Mouse (Mus musculus) heart, embryonic 12.5 days (tissue): ENCODE measurements around the gene Dhdds. TPM values are rescaled to one million over a fixed set of nuclear protein-coding genes. Genes with fewer than 3 reads are reported as not detected.
"Not testable (repeated sequence)": the region's sequence is repeated elsewhere in the genome, so short reads cannot be mapped to it uniquely, and the experiment has no call there.

ENCODE experiments used
- ATAC-seq: fragments of 200-750 bp; cut with Nextera tagmentation; 2 replicates; pipeline ENCODE4 v1.8.0; 2017; ENCODE audit warnings: moderate TSS enrichment, moderate library complexity; ENCODE audit not compliant: insufficient number of reproducible peaks, low FRiP score
- H3K27ac ChIP-seq: fragments of 300-500 bp; sonication (generic); 2 replicates; pipeline ENCODE4 v1.5.1; 2016; ENCODE audit warnings: mild to moderate bottlenecking, moderate library complexity; ENCODE audit not compliant: poor library complexity, severe bottlenecking
- H3K27me3 ChIP-seq: fragments of 300-500 bp; sonication (generic); replicated peaks from 2 replicates; pipeline ENCODE4 v1.6.1; 2016; ENCODE audit warnings: mild to moderate bottlenecking, moderate library complexity
- H3K36me3 ChIP-seq: fragments of 300-500 bp; sonication (generic); 2 replicates; pipeline ENCODE4 v1.6.1; 2016; ENCODE audit warnings: mild to moderate bottlenecking, moderate library complexity
- H3K4me1 ChIP-seq: fragments of 300-500 bp; sonication (generic); replicated peaks from 2 replicates; pipeline ENCODE4 v1.6.1; 2016; ENCODE audit warnings: mild to moderate bottlenecking
- H3K4me2 ChIP-seq: fragments of 300-500 bp; sonication (generic); 2 replicates; pipeline ENCODE4 v1.6.1; 2016; ENCODE audit warnings: mild to moderate bottlenecking, moderate library complexity
- H3K4me3 ChIP-seq: fragments of 300-500 bp; sonication (generic); 2 replicates; pipeline ENCODE4 v1.5.1; 2016; ENCODE audit warnings: mild to moderate bottlenecking
- H3K9ac ChIP-seq: fragments of 300-500 bp; sonication (generic); 2 replicates; pipeline ENCODE4 v1.6.1; 2016; ENCODE audit warnings: mild to moderate bottlenecking, moderate library complexity
- H3K9me3 ChIP-seq: fragments of 300-500 bp; sonication (generic); replicated peaks from 2 replicates; pipeline ENCODE4 v1.6.1; 2016; ENCODE audit warnings: mild to moderate bottlenecking, moderate library complexity
- WGBS: fragments of 180-500 bp; shearing (Covaris S2); methylation state at CpG from one replicate; pipeline ENCODE4 v1.1.7; 2016; 5-methylcytosine and 5-hydroxymethylcytosine counted together
- polyA plus RNA-seq: library from polyadenylated mRNA; unstranded; fragments of >200 nt; fragmentation: Nextera tagmentation; extraction: Ambion mirVana; gene quantifications from 2 replicates; pipeline ENCODE4 v1.2.1, GENCODE M21; 2016

Dhdds gene
- polyA plus RNA-seq, 1 experiment from 2014 or later = 30.5 TPM

DNA sequence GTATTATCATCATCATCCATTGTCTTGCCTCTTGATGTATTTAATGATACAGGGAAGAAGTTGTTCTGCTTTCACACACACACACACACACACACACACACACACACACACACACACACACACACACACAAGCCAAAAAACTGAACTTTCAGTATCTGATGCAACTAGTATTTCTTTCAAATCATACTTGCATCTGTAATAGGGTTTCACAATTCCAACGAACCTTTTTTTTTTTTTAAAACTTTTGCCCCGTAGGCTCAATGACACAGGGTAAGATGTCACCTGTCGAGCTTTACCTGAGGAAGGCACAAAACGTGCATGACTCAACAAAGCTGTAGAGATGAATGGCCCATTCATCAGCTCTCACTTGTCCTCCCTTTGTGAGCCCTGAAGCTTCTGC is 1.5 kb upstream of the Dhdds start:
- H3K27me3 ChIP-seq = no peaks in the 10 kb centered on the region
- H3K36me3 ChIP-seq = peaks cover 3% of the 10 kb centered on the region; the same call in 1 of the 2 replicates
- H3K27ac ChIP-seq = no peak overlapping the region
- WGBS = 65% methylated on average over 4 of the region's 4 CpGs
- no peaks in the 10 kb centered on the region for H3K9me3 ChIP-seq
- no peak overlapping the region for H3K4me2 ChIP-seq
- no peak overlapping the region for H3K4me3 ChIP-seq
- H3K9ac ChIP-seq = no peak overlapping the region
- no peak for ATAC-seq
- H3K4me1 ChIP-seq = peaks cover 23% of the 10 kb centered on the region

DNA sequence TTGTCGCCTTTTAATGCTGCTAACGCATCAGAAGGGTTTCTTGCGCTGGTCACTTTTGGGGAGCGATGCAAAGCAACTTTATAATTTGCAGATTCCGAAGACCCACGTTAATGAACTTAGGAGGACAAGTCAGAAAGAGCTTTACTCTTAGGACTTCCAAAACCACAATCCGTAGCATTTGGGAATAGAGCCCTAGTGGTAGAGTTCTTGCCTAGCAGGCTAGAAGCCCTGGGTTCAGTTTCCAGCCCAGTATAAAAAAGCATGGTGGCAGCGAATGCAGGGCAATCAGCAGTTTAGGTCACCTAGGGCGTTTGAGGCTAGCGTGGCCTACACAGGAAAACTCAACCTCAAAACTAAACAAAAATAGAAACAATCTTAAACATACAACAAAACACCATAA is 992 bp upstream of the Dhdds start:
- WGBS = 49% methylated on average over 10 of the region's 10 CpGs
- Histone ChIP-seq H3K27me3 (no peaks in the 10 kb centered on the region), H3K4me1 (peaks cover 23% of the 10 kb centered on the region), H3K4me2 (no peak overlapping the region), H3K9ac (no peak overlapping the region), H3K9me3 (no peaks in the 10 kb centered on the region), H3K27ac (no peak overlapping the region), H3K36me3 (peaks cover 8% of the 10 kb centered on the region), H3K4me3 (no peak overlapping the region; the same call in 1 of the 2 replicates)
- ATAC-seq = no peak

GRCm38 (mm10) chr4:133994697-133995096 is 6.0 kb downstream of the Dhdds start:
- Histone ChIP-seq H3K4me3 (no peak overlapping the region), H3K27me3 (no peaks in the 10 kb centered on the region), H3K4me2 (no peak overlapping the region), H3K9ac (no peak overlapping the region), H3K4me1 (peaks cover 3% of the 10 kb centered on the region; the same call in 1 of the 2 replicates), H3K9me3 (no peaks in the 10 kb centered on the region), H3K36me3 (peaks cover 72% of the 10 kb centered on the region), H3K27ac (no peak overlapping the region)
- 91% methylated on average over 8 of the region's 8 CpGs for WGBS
- no peak for ATAC-seq

- Histone ChIP-seq H3K9ac (no peak overlapping the region), H3K9me3 (no peaks in the 10 kb centered on the region), H3K4me1 (no peaks in the 10 kb centered on the region), H3K27ac (no peak overlapping the region), H3K27me3 (no peaks in the 10 kb centered on the region), H3K4me2 (no peak overlapping the region), H3K4me3 (no peak overlapping the region), H3K36me3 (peaks cover 90% of the 10 kb centered on the region)
- WGBS = 90% methylated on average over 13 of the region's 13 CpGs
- ATAC-seq = no peak
These were observed 9.5 kb downstream of the Dhdds start for GRCm38 (mm10) chr4:133991087-133991660.

DNA sequence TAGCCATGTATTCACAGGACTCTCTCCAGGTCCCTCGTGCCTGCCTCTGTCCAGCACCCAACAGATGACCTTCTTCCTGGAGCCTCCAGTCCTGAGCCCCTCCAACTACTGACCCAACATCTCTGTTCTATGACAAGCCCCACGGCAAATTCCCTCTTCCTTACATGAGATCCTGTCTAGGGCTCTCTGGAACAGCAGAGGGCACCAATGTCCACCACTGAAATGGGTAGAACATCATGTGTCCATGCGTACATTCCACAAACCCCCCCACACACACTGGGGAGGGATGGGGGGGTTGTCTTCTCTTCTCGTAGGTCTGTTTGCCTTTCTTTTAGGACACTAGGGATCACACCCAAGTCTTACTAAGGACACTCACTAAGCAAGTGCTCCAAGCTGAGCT is 10.7 kb downstream of the Dhdds start:
- Histone ChIP-seq H3K27me3 (no peaks in the 10 kb centered on the region), H3K36me3 (peaks cover 86% of the 10 kb centered on the region), H3K4me2 (no peak overlapping the region), H3K4me3 (no peak overlapping the region), H3K4me1 (no peaks in the 10 kb centered on the region), H3K9ac (no peak overlapping the region), H3K9me3 (no peaks in the 10 kb centered on the region), H3K27ac (no peak overlapping the region)
- ATAC-seq = no peak
- WGBS = 61% methylated on average over 4 of the region's 4 CpGs

DNA sequence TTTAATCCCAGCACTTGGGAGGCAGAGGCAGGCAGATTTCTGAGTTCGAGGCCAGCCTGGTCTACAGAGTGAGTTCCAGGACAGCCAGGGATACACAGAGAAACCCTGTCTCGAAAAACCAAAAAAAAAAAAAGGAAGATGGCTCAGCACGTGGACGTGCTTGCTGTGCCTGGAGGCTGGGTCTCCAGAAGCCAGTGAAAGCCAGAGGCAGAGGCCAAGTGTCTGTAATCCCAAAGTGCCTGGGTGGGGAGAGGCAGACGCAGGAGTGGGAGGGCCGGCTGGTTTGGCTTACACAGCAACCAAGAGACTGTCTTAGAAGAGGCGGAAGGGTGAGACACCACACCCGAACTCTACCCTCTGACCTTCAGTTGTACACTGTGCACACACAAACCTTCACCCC is 12.4 kb downstream of the Dhdds start:
- not testable (repeated sequence) for H3K4me1 ChIP-seq, H3K4me2 ChIP-seq, H3K27ac ChIP-seq, ATAC-seq, H3K9ac ChIP-seq, H3K9me3 ChIP-seq, H3K4me3 ChIP-seq, H3K27me3 ChIP-seq
- H3K36me3 ChIP-seq = peaks cover 69% of the 10 kb centered on the region
- 93% methylated on average over 8 of the region's 8 CpGs for WGBS

- Histone ChIP-seq H3K27ac (no peak overlapping the region), H3K4me1 (peaks cover 19% of the 10 kb centered on the region), H3K4me2 (no peak overlapping the region), H3K9ac (no peak overlapping the region), H3K9me3 (no peaks in the 10 kb centered on the region), H3K27me3 (no peaks in the 10 kb centered on the region), H3K4me3 (no peak overlapping the region), H3K36me3 (peaks cover 58% of the 10 kb centered on the region)
- no peak for ATAC-seq
- WGBS = 86% methylated on average over 13 of the region's 13 CpGs
These were observed 17.8 kb downstream of the Dhdds start for GRCm38 (mm10) chr4:133982936-133983335.

- H3K36me3 ChIP-seq = peaks cover 50% of the 10 kb centered on the region
- H3K9ac ChIP-seq = 0 out of 2 replicates have a peak overlapping the region, but pooled peaks have one; percentile 24
- no peaks in the 10 kb centered on the region for H3K27me3 ChIP-seq
- no peak overlapping the region for H3K4me3 ChIP-seq
- H3K4me2 ChIP-seq = peak overlapping the region; percentile 24; the same call in 1 of the 2 replicates
- 38% methylated on average over 5 of the region's 5 CpGs for WGBS
- ATAC-seq = peak; percentile 36; the same call in 1 of the 2 replicates
- peak overlapping the region; percentile 89 for H3K27ac ChIP-seq
- H3K9me3 ChIP-seq = no peaks in the 10 kb centered on the region
- peaks cover 19% of the 10 kb centered on the region for H3K4me1 ChIP-seq
These were observed 20.2 kb downstream of the Dhdds start for GRCm38 (mm10) chr4:133980496-133980895.

DNA sequence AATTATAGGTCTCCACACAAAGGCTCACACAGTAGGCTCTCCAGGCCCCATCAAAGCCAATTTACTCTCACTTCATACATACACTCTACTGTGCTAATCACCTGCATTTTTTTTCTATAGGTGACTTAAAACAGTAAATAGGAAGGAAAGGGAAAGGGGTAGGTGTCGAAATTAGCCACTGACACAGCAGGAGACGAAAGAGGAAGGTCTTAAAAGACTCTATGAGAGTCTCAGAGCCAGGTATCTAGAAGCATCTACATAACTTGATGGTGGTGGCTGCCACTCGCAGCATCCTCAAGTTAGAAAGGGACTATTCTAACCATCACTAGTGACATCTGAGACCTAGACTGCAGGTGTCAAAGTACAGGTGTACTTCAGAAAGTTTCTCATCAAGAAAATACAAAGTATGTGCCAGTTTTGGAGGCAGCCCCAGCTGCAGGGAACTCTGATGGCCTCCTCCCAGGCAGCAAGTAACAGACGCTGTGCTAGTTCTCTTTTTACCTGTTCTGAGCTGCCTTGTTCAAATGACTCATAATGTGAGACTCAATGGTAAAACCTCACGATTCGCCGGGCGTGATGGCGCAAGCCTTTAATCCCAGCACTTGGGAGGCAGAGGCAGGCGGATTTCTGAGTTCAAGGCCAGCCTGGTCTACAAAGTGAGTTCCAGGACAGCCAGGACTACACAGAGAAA is 22.6 kb downstream of the Dhdds start:
- Histone ChIP-seq H3K4me3 (no peak overlapping the region), H3K36me3 (peaks cover 60% of the 10 kb centered on the region), H3K4me2 (no peak overlapping the region), H3K9ac (no peak overlapping the region), H3K9me3 (no peaks in the 10 kb centered on the region), H3K4me1 (peaks cover 22% of the 10 kb centered on the region), H3K27ac (no peak overlapping the region), H3K27me3 (no peaks in the 10 kb centered on the region)
- ATAC-seq = no peak
- WGBS = 91% methylated on average over 10 of the region's 10 CpGs

GRCm38 (mm10) chr4:133971741-133972140 is 29.0 kb downstream of the Dhdds start:
- Histone ChIP-seq H3K9me3 (no peaks in the 10 kb centered on the region), H3K27ac (no peak overlapping the region), H3K4me1 (peaks cover 21% of the 10 kb centered on the region), H3K27me3 (no peaks in the 10 kb centered on the region), H3K9ac (no peak overlapping the region), H3K4me3 (no peak overlapping the region), H3K36me3 (peaks cover 39% of the 10 kb centered on the region), H3K4me2 (no peak overlapping the region)
- ATAC-seq = no peak
- 74% methylated on average over 8 of the region's 8 CpGs for WGBS

- WGBS = 89% methylated on average over 13 of the region's 13 CpGs
- no peaks in the 10 kb centered on the region for H3K27me3 ChIP-seq
- H3K36me3 ChIP-seq = peaks cover 46% of the 10 kb centered on the region
- no peak overlapping the region for H3K4me2 ChIP-seq
- H3K9me3 ChIP-seq = no peaks in the 10 kb centered on the region
- no peak for ATAC-seq
- H3K4me1 ChIP-seq = peaks cover 28% of the 10 kb centered on the region
- H3K9ac ChIP-seq = no peak overlapping the region
- no peak overlapping the region for H3K4me3 ChIP-seq
- no peak overlapping the region for H3K27ac ChIP-seq
These were observed 29.8 kb downstream of the Dhdds start for GRCm38 (mm10) chr4:133970876-133971275.
